Mouse (Mus musculus): ENCODE results near the gene Tjp2. TPM values are rescaled to one million over a fixed set of nuclear protein-coding genes. Genes with fewer than 3 reads are reported as not detected.

Tjp2 gene
- polyA plus RNA-seq, 1 experiment from 2014 or later, result 10.1 TPM

- Histone ChIP-seq H3K4me3 (replicated peaks) (no peak overlapping the region), H3K36me3 (no peaks in the 10 kb centered on the region), H3K27me3 (replicated peaks) (peaks cover 10% of the 10 kb centered on the region; the same call in 1 of the 2 replicates), H3K4me2 (no peak overlapping the region), H3K27ac (replicated peaks) (no peak overlapping the region), H3K9me3 (replicated peaks) (no peaks in the 10 kb centered on the region), H3K9ac (replicated peaks) (no peak overlapping the region), H3K4me1 (no peaks in the 10 kb centered on the region)
- no peak for ATAC-seq (ENCODE audit: low FRiP score)
- 63% methylated on average over 9 of the region's 9 CpGs for WGBS
Observed at GRCm38 (mm10) chr19:24219011-24219410, 5.8 kb downstream of the Tjp2 start.

DNA sequence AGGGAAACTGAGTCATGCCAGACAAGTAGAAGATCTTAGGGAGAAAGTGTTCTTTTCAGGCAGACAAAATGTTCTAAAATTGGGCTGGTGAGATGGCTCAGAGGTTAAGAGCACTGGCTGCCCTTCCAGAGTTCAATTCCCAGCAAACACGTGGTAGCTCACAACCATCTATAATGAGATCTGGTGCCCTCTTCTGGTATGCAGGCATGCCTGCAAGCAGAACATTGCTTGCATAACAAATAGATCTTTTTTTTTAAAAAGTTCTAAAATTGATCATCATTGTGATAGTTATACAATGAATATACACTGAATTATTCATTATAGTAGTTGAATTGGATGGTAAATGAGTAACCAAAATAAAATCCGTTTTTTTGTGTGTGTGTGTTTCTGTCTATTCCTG is 6.5 kb downstream of the Tjp2 start:
- H3K4me2 ChIP-seq, result no peak overlapping the region
- H3K36me3 ChIP-seq, result no peaks in the 10 kb centered on the region
- H3K27ac ChIP-seq (replicated peaks), result no peak overlapping the region
- no peak for ATAC-seq (ENCODE audit: low FRiP score)
- WGBS, result 55% methylated on average over 2 of the region's 2 CpGs
- H3K27me3 ChIP-seq (replicated peaks), result peaks cover 3% of the 10 kb centered on the region; the same call in 1 of the 2 replicates
- H3K4me1 ChIP-seq, result no peaks in the 10 kb centered on the region
- H3K9ac ChIP-seq (replicated peaks), result no peak overlapping the region
- H3K9me3 ChIP-seq (replicated peaks), result no peaks in the 10 kb centered on the region
- H3K4me3 ChIP-seq (replicated peaks), result no peak overlapping the region

DNA sequence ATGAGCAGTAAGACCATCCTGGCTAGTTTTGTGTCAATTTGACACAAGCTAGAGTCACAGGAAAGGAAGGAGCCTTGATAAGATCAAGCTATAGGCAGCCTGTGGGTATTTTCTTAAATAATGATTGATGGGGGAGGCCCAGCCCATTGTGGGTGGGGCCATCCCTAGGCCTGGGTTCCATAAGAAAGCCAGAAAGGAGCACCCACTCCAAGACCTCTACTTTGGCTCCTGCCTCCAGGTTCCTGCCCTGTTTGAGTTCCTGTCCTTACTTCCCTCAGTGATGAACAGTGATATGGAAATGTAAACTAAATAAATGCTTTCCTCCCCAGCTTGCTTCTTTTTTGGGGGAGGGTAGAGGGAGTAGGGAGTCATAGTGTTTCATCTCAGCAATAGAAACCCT is 7.0 kb downstream of the Tjp2 start:
- Histone ChIP-seq H3K4me2 (no peak overlapping the region), H3K4me1 (no peaks in the 10 kb centered on the region), H3K4me3 (replicated peaks) (no peak overlapping the region), H3K9ac (replicated peaks) (no peak overlapping the region), H3K27ac (replicated peaks) (no peak overlapping the region), H3K9me3 (replicated peaks) (no peaks in the 10 kb centered on the region), H3K27me3 (replicated peaks) (no peaks in the 10 kb centered on the region), H3K36me3 (no peaks in the 10 kb centered on the region)
- ATAC-seq (ENCODE audit: low FRiP score), result no peak

DNA sequence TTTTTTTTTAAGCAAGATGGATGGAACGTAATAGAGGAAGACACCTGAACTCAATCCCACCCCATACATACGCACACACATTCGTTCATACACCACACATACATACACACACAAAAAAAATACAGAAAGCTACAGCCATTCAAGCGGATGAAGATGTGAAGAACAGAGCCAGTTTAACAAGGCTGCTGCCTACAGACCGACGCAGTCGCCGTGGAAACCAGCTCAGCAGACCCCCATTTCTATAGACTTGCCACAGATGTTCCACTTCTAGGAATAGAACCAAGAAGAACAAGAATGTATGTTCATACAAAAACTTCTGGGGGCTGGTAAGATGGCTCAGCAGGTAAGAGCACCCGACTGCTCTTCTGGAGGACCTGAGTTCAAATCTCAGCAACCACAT is 8.1 kb downstream of the Tjp2 start:
- Histone ChIP-seq H3K36me3 (no peaks in the 10 kb centered on the region), H3K27ac (replicated peaks) (no peak overlapping the region), H3K9me3 (replicated peaks) (no peaks in the 10 kb centered on the region), H3K4me3 (replicated peaks) (no peak overlapping the region), H3K9ac (replicated peaks) (no peak overlapping the region), H3K4me1 (no peaks in the 10 kb centered on the region), H3K27me3 (replicated peaks) (no peaks in the 10 kb centered on the region), H3K4me2 (no peak overlapping the region)
- 62% methylated on average over 9 of the region's 9 CpGs for WGBS
- ATAC-seq (ENCODE audit: low FRiP score), result no peak

- no peak overlapping the region for H3K27ac ChIP-seq (replicated peaks)
- H3K4me1 ChIP-seq, result no peaks in the 10 kb centered on the region
- no peak overlapping the region for H3K4me3 ChIP-seq (replicated peaks)
- no peak overlapping the region for H3K9ac ChIP-seq (replicated peaks)
- H3K36me3 ChIP-seq, result no peaks in the 10 kb centered on the region
- no peak for ATAC-seq (ENCODE audit: low FRiP score)
- WGBS, result 90% methylated on average over 7 of the region's 7 CpGs
- no peaks in the 10 kb centered on the region for H3K9me3 ChIP-seq (replicated peaks)
- no peaks in the 10 kb centered on the region for H3K27me3 ChIP-seq (replicated peaks)
- no peak overlapping the region for H3K4me2 ChIP-seq
Observed at GRCm38 (mm10) chr19:24214939-24215338, 9.9 kb downstream of the Tjp2 start.

GRCm38 (mm10) chr19:24213299-24213698 is 11.5 kb downstream of the Tjp2 start:
- Histone ChIP-seq H3K4me2 (no peak overlapping the region), H3K9me3 (replicated peaks) (no peaks in the 10 kb centered on the region), H3K27ac (replicated peaks) (no peak overlapping the region), H3K27me3 (replicated peaks) (no peaks in the 10 kb centered on the region), H3K4me3 (replicated peaks) (no peak overlapping the region), H3K4me1 (no peaks in the 10 kb centered on the region), H3K36me3 (no peaks in the 10 kb centered on the region), H3K9ac (replicated peaks) (no peak overlapping the region)
- WGBS, result 35% methylated on average over 7 of the region's 7 CpGs
- no peak for ATAC-seq (ENCODE audit: low FRiP score)

DNA sequence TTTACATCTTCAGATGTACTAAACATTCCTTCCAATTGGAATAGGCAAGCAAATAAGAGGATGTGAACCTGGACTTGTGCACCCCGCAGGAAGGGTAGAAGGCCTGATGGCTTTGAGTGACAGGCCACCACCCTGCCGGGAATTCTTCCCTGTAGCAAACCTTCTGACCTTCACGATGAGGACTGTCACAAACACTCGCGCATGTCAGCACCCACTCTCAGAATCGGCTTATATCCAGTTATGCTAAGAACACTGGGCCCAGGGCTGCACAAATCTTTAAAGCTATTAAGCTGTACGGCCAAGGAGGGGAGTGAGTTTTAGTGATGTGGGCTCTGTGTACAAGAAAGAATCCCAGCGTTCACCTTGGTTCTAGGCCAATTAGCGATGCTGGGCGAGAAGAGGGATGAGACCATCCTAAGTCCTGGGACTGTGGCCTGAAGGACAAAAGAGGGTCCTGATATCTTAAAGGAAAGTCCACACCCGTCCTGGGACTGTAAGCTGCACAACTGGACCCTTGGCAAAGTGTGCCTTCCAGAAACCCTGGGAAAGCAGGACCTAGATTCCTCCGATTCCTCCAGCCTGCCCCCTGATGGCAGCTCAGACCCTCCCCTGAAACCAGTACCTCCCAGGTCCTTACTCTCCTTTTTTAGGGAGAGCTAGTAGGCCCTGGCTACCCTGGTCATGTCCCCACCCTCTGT is 12.1 kb downstream of the Tjp2 start:
- Histone ChIP-seq H3K4me3 (replicated peaks) (no peak overlapping the region), H3K4me1 (no peaks in the 10 kb centered on the region), H3K36me3 (no peaks in the 10 kb centered on the region), H3K27me3 (replicated peaks) (no peaks in the 10 kb centered on the region), H3K4me2 (no peak overlapping the region), H3K27ac (replicated peaks) (no peak overlapping the region), H3K9ac (replicated peaks) (no peak overlapping the region), H3K9me3 (replicated peaks) (no peaks in the 10 kb centered on the region)
- 88% methylated on average over 12 of the region's 12 CpGs for WGBS
- no peak for ATAC-seq (ENCODE audit: low FRiP score)

DNA sequence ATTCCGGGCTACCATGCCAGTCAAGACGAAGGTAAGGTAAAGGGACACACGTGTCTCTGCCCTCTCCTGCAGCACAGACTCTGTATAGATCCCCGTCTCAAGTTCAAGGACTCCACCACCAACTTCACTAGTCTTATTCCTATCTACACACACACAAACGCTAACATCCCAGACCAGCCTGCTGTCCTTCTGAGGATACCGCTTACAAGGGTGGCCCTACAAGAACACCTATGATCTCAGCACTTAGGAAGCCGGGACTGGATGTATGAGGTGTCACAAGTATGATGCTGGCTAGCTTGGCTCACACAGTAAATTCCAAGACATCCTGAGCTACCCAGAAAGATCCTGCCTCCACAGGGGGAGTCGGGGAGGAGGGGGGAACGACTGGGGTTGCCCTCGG is 13.7 kb downstream of the Tjp2 start:
- H3K27ac ChIP-seq (replicated peaks), result no peak overlapping the region
- no peaks in the 10 kb centered on the region for H3K4me1 ChIP-seq
- no peaks in the 10 kb centered on the region for H3K27me3 ChIP-seq (replicated peaks)
- H3K36me3 ChIP-seq, result no peaks in the 10 kb centered on the region
- ATAC-seq (ENCODE audit: low FRiP score), result no peak
- no peak overlapping the region for H3K9ac ChIP-seq (replicated peaks)
- H3K9me3 ChIP-seq (replicated peaks), result no peaks in the 10 kb centered on the region
- H3K4me2 ChIP-seq, result no peak overlapping the region
- no peak overlapping the region for H3K4me3 ChIP-seq (replicated peaks)
- 81% methylated on average over 10 of the region's 10 CpGs for WGBS

GRCm38 (mm10) chr19:24209516-24209915 is 15.3 kb downstream of the Tjp2 start:
- 95% methylated on average over 15 of the region's 15 CpGs for WGBS
- ATAC-seq (ENCODE audit: low FRiP score), result no peak
- no peaks in the 10 kb centered on the region for H3K36me3 ChIP-seq
- no peaks in the 10 kb centered on the region for H3K9me3 ChIP-seq (replicated peaks)
- no peaks in the 10 kb centered on the region for H3K27me3 ChIP-seq (replicated peaks)
- no peak overlapping the region for H3K9ac ChIP-seq (replicated peaks)
- H3K27ac ChIP-seq (replicated peaks), result no peak overlapping the region
- no peaks in the 10 kb centered on the region for H3K4me1 ChIP-seq
- no peak overlapping the region for H3K4me3 ChIP-seq (replicated peaks)
- no peak overlapping the region for H3K4me2 ChIP-seq

- H3K4me3 ChIP-seq (replicated peaks), result no peak overlapping the region
- no peaks in the 10 kb centered on the region for H3K4me1 ChIP-seq
- H3K9ac ChIP-seq (replicated peaks), result no peak overlapping the region
- no peaks in the 10 kb centered on the region for H3K27me3 ChIP-seq (replicated peaks)
- 88% methylated on average over 1 of the region's 1 CpGs for WGBS
- no peak overlapping the region for H3K27ac ChIP-seq (replicated peaks)
- ATAC-seq (ENCODE audit: low FRiP score), result no peak
- no peaks in the 10 kb centered on the region for H3K36me3 ChIP-seq
- H3K4me2 ChIP-seq, result no peak overlapping the region
- H3K9me3 ChIP-seq (replicated peaks), result no peaks in the 10 kb centered on the region
Observed at GRCm38 (mm10) chr19:24207967-24208366, 16.9 kb downstream of the Tjp2 start.

- H3K27ac ChIP-seq (replicated peaks), result no peak overlapping the region
- no peaks in the 10 kb centered on the region for H3K36me3 ChIP-seq
- no peaks in the 10 kb centered on the region for H3K27me3 ChIP-seq (replicated peaks)
- no peak overlapping the region for H3K4me3 ChIP-seq (replicated peaks)
- peaks cover 4% of the 10 kb centered on the region; the same call in 1 of the 2 replicates for H3K4me1 ChIP-seq
- 59% methylated on average over 1 of the region's 1 CpGs for WGBS
- no peak for ATAC-seq (ENCODE audit: low FRiP score)
- H3K9me3 ChIP-seq (replicated peaks), result no peaks in the 10 kb centered on the region
- H3K9ac ChIP-seq (replicated peaks), result no peak overlapping the region
- no peak overlapping the region for H3K4me2 ChIP-seq
Observed at GRCm38 (mm10) chr19:24205001-24205400, 19.8 kb downstream of the Tjp2 start.

GRCm38 (mm10) chr19:24201848-24202247 is 23.0 kb downstream of the Tjp2 start:
- 86% methylated on average over 5 of the region's 5 CpGs for WGBS
- Histone ChIP-seq H3K4me2 (no peak overlapping the region), H3K36me3 (no peaks in the 10 kb centered on the region), H3K4me1 (peaks cover 4% of the 10 kb centered on the region; the same call in 1 of the 2 replicates), H3K27me3 (replicated peaks) (no peaks in the 10 kb centered on the region), H3K9ac (replicated peaks) (no peak overlapping the region), H3K4me3 (replicated peaks) (no peak overlapping the region), H3K27ac (replicated peaks) (no peak overlapping the region), H3K9me3 (replicated peaks) (no peaks in the 10 kb centered on the region)
- no peak for ATAC-seq (ENCODE audit: low FRiP score)
